Mouse (Mus musculus) CH12.LX (cell line): ENCODE measurements around the gene Ntng1. TPM values are rescaled to one million over a fixed set of nuclear protein-coding genes. Genes with fewer than 3 reads are reported as not detected.

Experiments used
- DNase-seq: peaks from one replicate; pipeline ENCODE4 v3.0.0-alpha.2; 2013; ENCODE audit errors: extremely low read depth
- H3K27ac ChIP-seq: 2 replicates; pipeline ENCODE4 v1.5.1; 2012; ENCODE audit warnings: low read depth, mild to moderate bottlenecking, control low read depth, moderate library complexity; ENCODE audit not compliant: insufficient read depth
- H3K27me3 ChIP-seq: replicated peaks from 2 replicates; pipeline ENCODE3; 2012; ENCODE audit warnings: inconsistent platforms
- H3K36me3 ChIP-seq, 2 experiments: replicated peaks in 1 of 2; 2 replicates each; pipeline versions ENCODE3 to v1.6.1; 2012; ENCODE audit warnings: inconsistent platforms in 1 of 2, low read length in 1 of 2, mild to moderate bottlenecking in 1 of 2, mixed read lengths in 1 of 2, moderate library complexity in 1 of 2; ENCODE audit not compliant: control insufficient read depth in 1 of 2, insufficient read depth in 1 of 2
- H3K4me1 ChIP-seq, 2 experiments: 2 replicates each; pipeline ENCODE4 v1.6.1; 2012; ENCODE audit warnings: inconsistent platforms in 1 of 2, moderate library complexity in 1 of 2; ENCODE audit not compliant: insufficient read depth in 2 of 2, control insufficient read depth in 1 of 2
- H3K4me2 ChIP-seq: 2 replicates; pipeline ENCODE4 v1.6.1; 2012; ENCODE audit warnings: low read depth, mild to moderate bottlenecking, control low read depth; ENCODE audit not compliant: poor library complexity, insufficient read depth, severe bottlenecking
- H3K4me3 ChIP-seq, 3 experiments: fragments of 150-350 bp in 1 of 3; sonication (generic) in 1 of 3; replicated peaks in 1 of 3; 2 replicates each; pipeline versions ENCODE3 to v1.5.1; 2011 to 2012; ENCODE audit warnings: low read depth in 2 of 3, low read length in 2 of 3, mild to moderate bottlenecking in 2 of 3, moderate library complexity in 2 of 3, control low read depth in 1 of 3, improper control_type of control experiment in 1 of 3, inconsistent platforms in 1 of 3, mixed read lengths in 1 of 3; ENCODE audit not compliant: poor library complexity in 1 of 3
- H3K79me2 ChIP-seq: replicated peaks from 2 replicates; pipeline ENCODE4 v1.6.1; 2012; ENCODE audit warnings: mild to moderate bottlenecking, moderate library complexity; ENCODE audit not compliant: control insufficient read depth, poor library complexity, insufficient read depth, severe bottlenecking; ENCODE audit errors: extremely low read depth
- H3K9ac ChIP-seq: 2 replicates; pipeline ENCODE4 v1.6.1; 2012; ENCODE audit warnings: low read depth, mild to moderate bottlenecking, control low read depth, moderate library complexity; ENCODE audit not compliant: insufficient read depth
- H3K9me3 ChIP-seq: replicated peaks from 2 replicates; pipeline ENCODE3; 2012; ENCODE audit warnings: low read length, inconsistent platforms, mixed read lengths
- CHD1 ChIP-seq: IDR thresholded peaks from 2 replicates; pipeline ENCODE4 v1.6.1; 2012; ENCODE audit warnings: low read depth, low read length, improper control_type of control experiment, inconsistent platforms
- GABPA ChIP-seq: IDR thresholded peaks from 2 replicates; pipeline ENCODE4 v1.6.1; 2012; ENCODE audit warnings: low read depth, low read length, improper control_type of control experiment, inconsistent platforms; ENCODE audit not compliant: insufficient replicate concordance
- HCFC1 ChIP-seq: IDR thresholded peaks from 2 replicates; pipeline ENCODE4 v1.6.1; 2012; ENCODE audit warnings: low read depth, mild to moderate bottlenecking, inconsistent platforms, low read length, improper control_type of control experiment
- IRF4 ChIP-seq: IDR thresholded peaks from 2 replicates; pipeline ENCODE4 v1.6.1; 2014; ENCODE audit warnings: low read depth, mild to moderate bottlenecking, inconsistent platforms, low read length, improper control_type of control experiment
- JUN ChIP-seq: IDR thresholded peaks from 2 replicates; pipeline ENCODE4 v1.6.1; 2011; ENCODE audit warnings: low read depth, mild to moderate bottlenecking, low read length, improper control_type of control experiment, moderate library complexity; ENCODE audit not compliant: insufficient read depth
- JUND ChIP-seq: conservative IDR thresholded peaks from 2 replicates; pipeline ENCODE4 v1.6.1; 2011; ENCODE audit warnings: low read depth, low read length, improper control_type of control experiment
- KAT2A ChIP-seq: IDR thresholded peaks from 2 replicates; pipeline ENCODE4 v1.6.1; 2012; ENCODE audit warnings: low read length, improper control_type of control experiment, inconsistent platforms; ENCODE audit not compliant: insufficient replicate concordance
- MEF2A ChIP-seq: IDR thresholded peaks from 2 replicates; pipeline ENCODE4 v1.6.1; 2014; ENCODE audit warnings: low read depth, mild to moderate bottlenecking, inconsistent platforms, low read length, improper control_type of control experiment, borderline replicate concordance
- NELFE ChIP-seq: IDR thresholded peaks from 2 replicates; pipeline ENCODE4 v1.6.1; 2011; ENCODE audit warnings: low read depth, low read length, improper control_type of control experiment
- PAX5 ChIP-seq: IDR thresholded peaks from 2 replicates; pipeline ENCODE4 v1.6.1; 2012; ENCODE audit warnings: low read length, inconsistent platforms, mixed read lengths
- RAD21 ChIP-seq: IDR thresholded peaks from 2 replicates; pipeline ENCODE4 v1.6.1; 2011; ENCODE audit warnings: low read depth, mild to moderate bottlenecking, low read length, improper control_type of control experiment, moderate library complexity
- SIN3A ChIP-seq: IDR thresholded peaks from 2 replicates; pipeline ENCODE4 v1.6.1; 2012; ENCODE audit warnings: low read length, improper control_type of control experiment, inconsistent platforms
- SMC3 ChIP-seq: IDR thresholded peaks from 2 replicates; pipeline ENCODE4 v1.6.1; 2011; ENCODE audit warnings: low read depth, low read length, improper control_type of control experiment
- UBTF ChIP-seq: IDR thresholded peaks from 2 replicates; pipeline ENCODE4 v1.6.1; 2012; ENCODE audit warnings: low read depth, mild to moderate bottlenecking, inconsistent platforms, low read length, improper control_type of control experiment, moderate library complexity
- ZC3H11A ChIP-seq: IDR thresholded peaks from 2 replicates; pipeline ENCODE4 v1.6.1; 2012; ENCODE audit warnings: low read depth, mild to moderate bottlenecking, inconsistent platforms, low read length, improper control_type of control experiment
- ZKSCAN1 ChIP-seq: IDR thresholded peaks from 2 replicates; pipeline ENCODE4 v1.6.1; 2012; ENCODE audit warnings: low read depth, inconsistent platforms, low read length, improper control_type of control experiment, borderline replicate concordance
- ZMIZ1 ChIP-seq: IDR thresholded peaks from 2 replicates; pipeline ENCODE4 v1.6.1; 2012; ENCODE audit warnings: low read depth, mild to moderate bottlenecking, inconsistent platforms, low read length, improper control_type of control experiment
- ZNF384 ChIP-seq: IDR thresholded peaks from 2 replicates; pipeline ENCODE4 v1.6.1; 2012; ENCODE audit warnings: low read depth, low read length, improper control_type of control experiment, inconsistent platforms
- dilution Hi-C: fragments of 300-500 bp; cut with MboI; formaldehyde crosslinking; loops from 2 replicates; pipeline ENCODE4 v1.14.3; 2020; ENCODE audit warnings: low sequenced_read_pairs; ENCODE audit not compliant: extremely low pct_unique_long_range_greater_than_20kb, extremely low pct_ligation_motif_present
- in situ Hi-C: fragments of 300-500 bp; cut with MboI; formaldehyde crosslinking; loops from 3 replicates; pipeline ENCODE4 v1.14.3; 2019; ENCODE audit warnings: low sequenced_read_pairs, low pct_ligation_motif_present, low pct_unique_long_range_greater_than_20kb, mixed read lengths
- polyA plus RNA-seq: library from polyadenylated mRNA; unstranded; fragments of >175 nt; gene quantifications from 2 replicates; pipeline ENCODE4 v1.2.1, GENCODE M21; 2012; ENCODE audit warnings: low read depth; ENCODE audit not compliant: insufficient read length
- total RNA-seq, 2 experiments: library from RNA; depleted of rRNA; stranded (reverse); fragments of 300-350 nt in 1 of 2; fragments of >200 nt in 1 of 2; gene quantifications; 2 replicates each; pipeline ENCODE4 v1.2.3; 2012 to 2014

Ntng1 gene
- total and polyA plus RNA-seq, 3 experiments, result not detected

DNA sequence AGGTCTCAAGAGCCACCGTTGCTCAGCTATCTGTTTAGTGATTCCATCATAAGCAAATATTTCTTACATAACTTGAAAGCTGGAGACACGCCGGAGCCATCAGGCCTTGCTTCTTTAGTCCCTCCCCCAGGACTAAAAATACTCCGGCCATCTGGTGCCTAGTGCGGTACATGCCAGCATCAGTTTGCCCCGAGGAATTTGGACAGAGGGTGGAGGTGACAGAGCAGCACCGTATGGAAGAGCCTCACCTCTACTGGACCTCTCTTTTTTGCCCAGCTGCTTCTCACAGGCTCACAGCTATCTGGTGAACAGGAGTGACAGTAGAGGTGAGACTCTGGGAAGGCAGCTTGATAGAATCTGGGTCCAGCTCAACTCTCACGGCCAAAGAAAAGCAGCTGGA lies 211.6 kb downstream of the Ntng1 start:
- dilution Hi-C loops (no loop called here), in situ Hi-C loops (no loop called here)
- Histone ChIP-seq H3K79me2 (no peaks in the 10 kb centered on the region), H3K9ac (no peak overlapping the region), H3K36me3 (no peaks in the 10 kb centered on the region), H3K4me2 (no peak overlapping the region), H3K9me3 (peaks cover 41% of the 10 kb centered on the region), H3K27ac (no peak overlapping the region), H3K4me3 (no peak overlapping the region), H3K4me1 (no peaks in the 10 kb centered on the region), H3K27me3 (no peaks in the 10 kb centered on the region)
- no peak for DNase-seq
- TF ChIP-seq IRF4 (no peak), HCFC1 (no peak), NELFE (no peak), JUN (no peak), PAX5 (no peak), UBTF (no peak), SIN3A (no peak), RAD21 (no peak), ZC3H11A (no peak), ZKSCAN1 (no peak), ZNF384 (no peak)

DNA sequence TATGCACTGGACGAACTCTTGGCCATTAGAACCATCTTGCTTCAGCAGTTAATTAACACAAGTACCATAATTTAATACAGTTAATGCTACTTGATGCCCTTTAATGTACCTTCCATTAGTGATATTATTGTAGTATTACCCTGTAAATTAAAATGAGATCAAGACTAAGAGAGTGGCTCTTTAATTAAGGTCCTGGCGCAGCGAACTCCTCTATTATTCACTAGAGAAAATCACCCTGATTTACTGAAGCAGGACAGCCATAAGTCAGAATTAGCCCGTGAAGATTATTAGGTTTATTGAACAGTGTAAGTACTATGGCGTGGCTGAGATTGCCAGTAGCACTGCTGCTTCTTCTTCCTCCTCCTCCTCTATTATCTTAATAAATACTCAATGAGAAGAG lies 212.8 kb downstream of the Ntng1 start:
- Histone ChIP-seq H3K9me3 (peaks cover 35% of the 10 kb centered on the region), H3K9ac (no peak overlapping the region), H3K36me3 (no peaks in the 10 kb centered on the region), H3K4me1 (no peaks in the 10 kb centered on the region), H3K27me3 (no peaks in the 10 kb centered on the region), H3K27ac (no peak overlapping the region), H3K4me2 (no peak overlapping the region), H3K79me2 (no peaks in the 10 kb centered on the region), H3K4me3 (no peak overlapping the region)
- in situ Hi-C loops (no loop called here), dilution Hi-C loops (no loop called here)
- DNase-seq, result no peak
- no peak for TF ChIP-seq SIN3A
- no peak for TF ChIP-seq ZMIZ1
- no peak for TF ChIP-seq CHD1
- TF ChIP-seq ZKSCAN1, result no peak
- TF ChIP-seq GABPA, result no peak
- no peak for TF ChIP-seq MEF2A
- no peak for TF ChIP-seq JUND
- TF ChIP-seq SMC3, result no peak
- no peak for TF ChIP-seq KAT2A
- TF ChIP-seq PAX5, result no peak
